Mouse (Mus musculus): ENCODE data around the gene Gja1.

Gja1 gene

DNA sequence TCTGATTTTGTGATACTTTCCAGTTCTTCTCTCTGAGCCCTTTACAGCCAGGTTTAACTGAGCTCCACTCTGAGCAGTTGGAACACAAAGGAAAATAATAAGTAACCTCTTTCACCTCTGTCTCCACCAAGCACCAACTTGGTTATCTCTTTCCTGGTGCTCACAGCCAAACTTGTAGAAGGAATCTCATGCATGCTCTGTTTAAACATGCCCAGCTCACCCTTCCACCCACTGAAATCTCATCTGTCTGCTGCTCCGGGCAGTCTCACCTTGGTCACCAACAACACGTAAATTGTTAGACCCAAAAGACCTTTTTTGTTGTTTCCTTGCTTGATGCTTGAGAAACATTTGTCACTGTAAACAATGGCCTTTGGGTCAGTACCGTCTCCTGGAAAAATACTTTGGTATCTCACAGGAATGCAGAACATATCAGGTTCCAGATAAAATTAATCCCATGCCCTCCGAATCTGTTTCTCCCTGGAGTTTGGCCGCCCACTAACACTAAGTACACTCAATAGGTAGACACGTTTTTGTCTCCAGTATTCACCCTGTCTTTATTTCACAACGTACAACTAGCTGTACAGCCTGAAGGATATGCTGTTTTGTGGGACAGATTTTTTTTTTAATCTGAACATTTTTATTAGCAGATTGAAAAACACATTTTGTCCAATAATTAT is 38.9 kb downstream of the Gja1 start:
- DNase-seq (ENCODE audit: extremely low spot score) = no peak

DNA sequence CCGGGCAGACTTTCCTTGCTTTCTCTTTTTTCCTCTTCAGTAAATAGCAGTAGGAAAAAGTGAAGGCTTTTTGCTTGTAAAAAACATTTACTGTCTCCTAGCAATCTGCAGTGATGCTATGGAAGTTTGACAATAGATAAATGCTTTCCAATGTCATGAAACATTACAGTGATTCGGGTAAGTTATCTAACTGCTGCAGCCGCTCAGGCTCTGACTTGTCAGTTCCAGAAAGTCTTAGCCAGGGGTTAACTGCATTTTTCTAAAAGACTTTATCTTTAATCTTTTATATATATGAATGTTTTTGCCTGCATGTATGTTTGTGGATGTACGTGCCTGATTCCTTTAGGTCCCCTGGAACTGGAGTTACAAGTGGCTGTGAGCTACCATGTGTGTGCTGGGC is 45.4 kb downstream of the Gja1 start:
- DNase-seq (ENCODE audit: extremely low spot score) = no peak

DNA sequence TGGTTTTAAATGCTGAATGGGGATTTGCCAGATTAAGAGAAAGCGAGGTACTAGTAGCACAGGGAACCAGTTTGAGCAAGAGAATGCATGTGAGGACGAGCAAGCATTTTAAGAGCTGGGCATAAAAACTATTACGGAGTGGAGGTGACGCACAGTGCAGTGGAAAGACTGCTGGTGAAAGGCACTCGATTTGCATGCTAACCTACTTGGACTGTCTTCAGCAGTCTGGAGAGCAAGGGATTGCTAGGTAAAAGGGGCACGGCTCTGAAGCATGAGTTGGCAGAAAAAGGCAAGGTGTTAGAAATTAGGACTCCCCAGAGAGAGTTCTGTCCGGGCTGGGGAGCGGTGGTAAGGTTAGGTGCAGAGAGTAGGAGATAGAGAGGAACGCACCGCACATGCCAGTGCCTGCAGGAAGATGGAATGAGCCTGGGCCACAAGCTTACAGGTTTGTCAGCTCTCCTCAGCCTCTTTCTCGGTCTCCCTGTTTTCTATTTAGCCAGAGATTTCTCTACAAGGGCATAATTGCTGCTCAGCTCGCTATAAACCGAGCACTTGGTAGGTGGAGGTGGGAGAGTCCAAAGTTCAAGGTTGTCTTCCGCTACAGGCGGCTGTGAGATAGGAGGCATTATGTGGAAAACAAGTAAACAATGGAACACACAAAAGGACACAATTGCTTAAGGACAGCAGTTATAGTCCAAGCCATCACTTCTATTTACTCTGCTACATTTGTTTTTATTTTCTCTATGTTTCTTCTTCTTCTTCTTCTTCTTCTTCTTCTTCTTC is 48.1 kb downstream of the Gja1 start:
- DNase-seq (ENCODE audit: extremely low spot score) = no peak

DNA sequence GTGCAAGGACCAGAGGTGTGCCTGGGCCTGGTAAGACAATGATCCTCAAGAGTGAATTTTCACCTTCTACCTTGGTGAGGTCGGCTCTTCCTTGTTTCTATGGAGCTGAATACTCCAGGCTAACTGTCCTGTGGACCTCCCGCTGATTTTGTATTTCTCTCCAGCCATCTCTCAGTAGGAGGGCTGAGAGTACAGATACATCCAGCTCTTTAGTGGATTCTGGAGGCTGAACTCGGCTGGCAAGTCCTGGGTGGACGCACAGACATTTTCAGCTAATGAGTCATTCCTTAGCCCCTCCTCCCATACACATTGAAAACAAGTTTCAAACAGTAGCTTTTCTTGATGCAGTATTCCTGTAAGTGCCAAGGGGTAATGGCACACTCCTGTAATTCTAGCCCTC is 49.2 kb downstream of the Gja1 start:
- DNase-seq (ENCODE audit: extremely low spot score) = no peak

DNA sequence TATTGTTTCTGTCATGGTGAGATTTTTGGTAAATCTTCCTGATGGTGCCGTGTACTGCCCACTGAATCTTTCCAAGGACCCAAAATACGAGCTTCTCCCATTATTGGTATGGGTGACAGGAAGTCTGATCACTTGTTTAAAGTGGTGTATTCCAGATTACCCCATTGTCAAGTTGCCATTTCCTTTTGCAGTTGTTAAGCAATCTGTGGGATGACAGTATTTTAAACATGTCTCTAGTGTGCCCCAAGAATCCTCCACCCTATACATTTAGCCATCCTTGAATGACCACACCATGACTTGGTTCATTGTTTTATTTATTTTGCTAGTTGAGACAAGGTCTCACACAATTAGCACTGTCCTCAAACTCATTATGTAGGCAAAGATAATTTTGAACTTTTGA is 50.3 kb downstream of the Gja1 start:
- no peak for DNase-seq (ENCODE audit: extremely low spot score)

DNA sequence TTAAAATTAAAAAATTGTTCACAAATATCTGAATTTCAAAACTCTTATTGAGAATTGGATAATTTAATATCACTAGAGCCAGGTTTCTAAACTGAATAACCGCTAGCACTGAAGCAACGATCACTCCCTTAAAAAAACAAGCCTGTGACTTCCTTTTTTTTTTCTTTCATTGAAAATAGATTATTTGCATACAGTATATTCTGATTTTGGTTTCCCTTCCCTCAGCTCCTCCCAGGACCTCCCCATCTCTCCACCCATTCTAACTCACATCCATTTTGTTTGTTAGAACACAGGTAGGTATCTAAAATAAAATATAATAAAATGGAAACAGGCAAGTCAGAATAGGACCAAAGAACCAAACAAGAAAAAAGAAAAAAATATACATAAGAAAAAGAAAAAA is 50.7 kb downstream of the Gja1 start:
- DNase-seq (ENCODE audit: extremely low spot score) = no peak

DNA sequence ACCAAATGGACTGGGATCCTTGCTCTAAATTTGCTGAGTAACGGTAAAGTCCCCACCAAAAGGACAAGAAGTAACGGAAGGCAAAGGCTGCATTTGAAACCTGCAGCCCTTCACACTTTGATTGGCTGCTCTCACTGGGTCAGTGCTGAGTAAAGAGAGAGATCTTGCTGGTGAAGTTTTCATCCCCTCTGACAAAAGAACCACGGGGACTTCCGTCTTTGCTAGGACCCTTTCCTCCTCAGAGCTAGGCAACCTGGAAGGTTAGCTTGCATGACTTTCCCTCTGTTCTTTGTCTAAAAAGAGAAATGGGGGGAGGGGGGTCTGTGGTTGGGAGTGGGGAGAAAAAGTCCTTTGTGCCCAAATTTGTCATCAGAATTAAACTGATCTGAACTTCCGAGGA is 51.9 kb downstream of the Gja1 start:
- DNase-seq (ENCODE audit: extremely low spot score) = no peak

DNA sequence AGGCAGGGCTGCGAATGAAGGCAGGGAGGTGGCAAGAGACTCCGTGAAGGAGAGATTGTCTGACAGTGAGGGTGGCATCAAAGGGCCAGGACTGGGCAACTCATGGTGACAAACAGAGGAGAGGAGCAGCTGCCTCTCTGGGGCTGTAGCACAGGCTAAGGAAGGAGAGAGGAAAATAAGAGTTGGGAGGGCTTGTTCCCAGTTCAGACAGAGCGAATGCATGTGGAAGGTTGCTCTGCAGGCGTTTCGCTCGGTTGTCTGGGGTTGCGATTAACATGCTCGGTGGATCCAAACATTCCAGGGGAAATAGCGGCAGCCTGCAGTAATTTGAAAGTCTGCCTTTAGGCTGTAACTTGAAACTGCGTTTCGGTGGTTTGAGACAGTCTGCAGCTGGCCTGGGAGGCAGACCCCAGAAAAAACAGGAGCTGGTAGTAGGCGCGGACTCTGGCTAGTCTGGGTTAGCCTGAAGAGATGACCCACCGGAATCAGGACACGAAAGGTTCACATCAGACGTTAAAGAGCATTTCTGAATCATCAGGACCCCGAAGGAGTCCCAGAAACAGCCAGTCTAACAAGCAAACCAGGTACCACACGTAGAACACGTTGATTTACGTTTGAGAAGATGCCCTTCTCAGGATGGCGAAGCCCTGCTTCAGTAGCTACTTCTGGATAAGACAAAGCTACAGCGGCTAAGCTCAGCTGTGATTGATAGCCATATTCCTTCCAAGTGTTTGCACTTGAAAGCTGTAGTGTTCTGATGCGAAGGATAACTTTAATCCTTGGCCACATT is 54.7 kb downstream of the Gja1 start:
- DNase-seq (ENCODE audit: extremely low spot score) = peak; percentile 73

DNA sequence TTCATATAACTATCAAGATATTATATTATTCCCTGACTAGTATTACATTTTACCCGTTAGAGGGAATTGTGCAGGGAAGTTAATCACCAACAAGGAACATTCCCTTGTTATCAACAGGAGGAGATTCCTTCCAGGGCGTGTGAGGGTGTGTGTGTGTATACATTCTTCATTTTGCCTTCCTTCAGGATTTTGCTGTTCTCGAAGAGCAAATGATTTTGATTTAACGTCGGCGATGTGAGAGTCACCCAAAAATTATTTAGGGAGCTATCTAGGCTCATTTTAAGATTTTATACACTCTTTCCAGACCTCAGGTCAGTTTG is 55.2 kb downstream of the Gja1 start:
- no peak for DNase-seq (ENCODE audit: extremely low spot score)

DNA sequence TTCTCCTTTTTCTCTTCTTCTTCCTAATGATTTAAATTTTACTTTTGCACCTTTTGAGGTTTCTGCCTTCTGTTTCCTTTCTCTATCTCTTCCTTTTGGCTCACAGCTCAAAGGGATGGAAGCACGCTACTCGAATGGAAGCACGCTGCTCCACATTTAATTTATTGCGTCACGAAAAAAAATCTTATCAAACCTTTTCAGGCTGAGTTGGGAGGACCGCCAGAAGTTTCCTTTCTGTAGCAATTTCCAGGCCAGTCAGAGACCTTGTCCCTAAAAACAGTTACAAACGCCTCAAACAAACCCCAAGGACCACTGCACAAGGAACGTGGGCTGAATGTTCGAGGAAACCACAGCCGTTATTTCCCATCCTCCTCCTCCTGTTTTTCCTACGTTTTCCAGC is 60.2 kb downstream of the Gja1 start:
- DNase-seq (ENCODE audit: extremely low spot score) = no peak

DNA sequence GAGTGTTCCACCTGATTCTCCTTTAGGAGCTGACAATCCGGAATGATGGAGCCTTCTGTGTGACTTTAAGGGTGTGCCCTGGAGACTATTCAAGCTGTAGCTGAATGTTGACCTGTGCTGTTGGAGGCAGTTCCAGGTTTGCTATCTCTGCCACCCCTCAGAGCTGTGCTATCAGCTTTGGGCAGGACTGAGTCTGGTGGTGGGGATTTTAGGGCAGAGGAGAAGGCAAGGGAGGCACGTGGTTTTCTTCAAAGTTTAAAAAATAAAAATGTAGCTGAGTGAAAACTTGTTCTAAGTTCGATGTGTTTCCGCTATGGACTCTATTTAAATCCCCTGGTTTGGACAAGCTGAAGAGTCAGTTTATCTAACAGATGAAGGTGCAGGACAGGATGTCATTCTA is 62.5 kb downstream of the Gja1 start:
- no peak for DNase-seq (ENCODE audit: extremely low spot score)

DNA sequence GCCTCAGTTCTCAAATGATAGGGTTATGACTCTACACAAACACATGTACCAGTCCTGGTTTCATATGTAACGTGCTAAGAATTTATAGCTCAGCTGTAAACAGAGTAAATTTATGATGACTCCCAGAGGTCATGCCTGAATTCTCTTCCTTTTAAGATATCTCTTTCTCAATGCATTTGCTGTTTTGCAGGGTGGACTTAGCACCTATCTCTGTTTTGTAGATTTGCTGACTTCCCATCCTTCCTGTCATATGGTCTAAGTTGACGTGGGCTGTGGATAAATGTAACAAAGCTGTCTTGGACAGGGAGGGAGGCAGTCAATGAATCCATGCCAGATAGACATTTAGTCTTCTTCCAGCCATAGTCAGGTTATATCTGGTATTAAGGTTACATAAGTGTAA is 67.3 kb downstream of the Gja1 start:
- DNase-seq (ENCODE audit: extremely low spot score) = no peak

DNA sequence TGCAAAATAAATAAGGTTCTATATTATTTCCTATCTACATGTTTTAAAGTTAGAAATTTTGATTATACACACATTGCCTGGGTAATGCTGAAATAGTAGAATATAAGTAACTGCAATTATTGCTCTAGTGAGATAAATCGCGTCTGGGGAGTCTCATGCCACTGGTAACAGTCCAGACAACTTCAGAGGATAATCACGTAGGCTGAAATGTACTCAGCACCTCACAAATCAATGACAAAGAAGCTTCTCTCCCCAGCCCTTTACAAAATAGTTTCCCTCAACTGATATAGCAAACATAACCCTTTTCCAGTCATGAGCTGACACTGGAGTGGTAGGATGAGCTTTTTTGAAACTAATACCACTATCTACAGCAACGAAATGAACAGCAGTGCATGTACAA is 71.9 kb downstream of the Gja1 start:
- no peak for DNase-seq (ENCODE audit: extremely low spot score)

All from embryo, embryonic 9.5 days (tissue).